Mouse (Mus musculus): ENCODE data around the gene Kif1c.
"Not testable (repeated sequence)": the region's sequence is repeated elsewhere in the genome, so short reads cannot be mapped to it uniquely, and the experiment has no call there.

Kif1c gene

GRCm38 (mm10) chr11:70747876-70748545 is 47.7 kb downstream of the Kif1c start:
- DNase-seq = no peak

GRCm38 (mm10) chr11:70752337-70753017 is 52.1 kb downstream of the Kif1c start:
- DNase-seq = no peak

- DNase-seq = no peak
These were observed 52.8 kb downstream of the Kif1c start for GRCm38 (mm10) chr11:70753146-70753545.

DNA sequence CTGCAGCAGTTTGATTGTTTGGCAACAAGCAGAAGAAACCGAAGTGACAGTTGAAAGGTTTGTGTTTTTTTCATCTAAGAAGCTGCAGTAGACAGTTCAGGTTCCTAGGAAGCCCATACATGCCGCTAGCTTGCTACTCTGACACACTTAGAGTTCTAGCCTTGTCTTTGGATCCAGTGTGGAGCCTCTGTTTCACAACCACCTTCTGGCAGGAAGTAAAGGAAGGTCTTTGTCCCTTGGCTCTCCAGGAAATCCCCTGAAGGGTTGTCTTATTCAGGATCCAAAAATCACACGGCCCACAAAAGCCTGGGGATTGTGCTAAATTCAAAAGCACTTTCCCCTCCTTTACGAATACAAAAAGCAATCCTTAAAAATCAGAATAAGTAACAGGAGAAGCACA is 54.1 kb downstream of the Kif1c start:
- peak; percentile 8 for DNase-seq

GRCm38 (mm10) chr11:70754958-70755357 is 54.6 kb downstream of the Kif1c start:
- DNase-seq = peak; percentile 11

- DNase-seq = peak; percentile 89
These were observed 55.3 kb downstream of the Kif1c start for GRCm38 (mm10) chr11:70755645-70756044.

DNA sequence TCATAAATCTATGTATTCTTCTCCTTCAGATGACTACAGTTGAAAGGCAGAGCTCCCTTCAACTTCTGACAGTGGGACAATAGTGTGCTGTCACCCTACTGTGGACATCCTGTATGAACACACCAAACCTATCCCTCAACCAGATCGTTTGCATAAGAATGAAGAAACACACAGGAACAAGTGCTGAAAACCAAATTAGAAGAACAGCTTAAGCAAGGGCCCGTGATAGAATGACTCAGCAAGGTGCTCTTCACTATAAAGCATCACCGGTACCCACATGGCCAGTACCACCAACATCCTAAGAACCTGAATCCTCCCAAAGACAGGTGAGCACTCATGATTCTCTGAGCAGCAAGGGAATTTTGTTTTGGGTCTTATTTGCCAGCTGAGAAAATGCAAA is 60.1 kb downstream of the Kif1c start:
- not testable (repeated sequence) for DNase-seq

GRCm38 (mm10) chr11:70762641-70763040 is 62.3 kb downstream of the Kif1c start:
- peak; percentile 14 for DNase-seq

- DNase-seq = no peak
These were observed 63.2 kb downstream of the Kif1c start for GRCm38 (mm10) chr11:70763582-70763935.

DNA sequence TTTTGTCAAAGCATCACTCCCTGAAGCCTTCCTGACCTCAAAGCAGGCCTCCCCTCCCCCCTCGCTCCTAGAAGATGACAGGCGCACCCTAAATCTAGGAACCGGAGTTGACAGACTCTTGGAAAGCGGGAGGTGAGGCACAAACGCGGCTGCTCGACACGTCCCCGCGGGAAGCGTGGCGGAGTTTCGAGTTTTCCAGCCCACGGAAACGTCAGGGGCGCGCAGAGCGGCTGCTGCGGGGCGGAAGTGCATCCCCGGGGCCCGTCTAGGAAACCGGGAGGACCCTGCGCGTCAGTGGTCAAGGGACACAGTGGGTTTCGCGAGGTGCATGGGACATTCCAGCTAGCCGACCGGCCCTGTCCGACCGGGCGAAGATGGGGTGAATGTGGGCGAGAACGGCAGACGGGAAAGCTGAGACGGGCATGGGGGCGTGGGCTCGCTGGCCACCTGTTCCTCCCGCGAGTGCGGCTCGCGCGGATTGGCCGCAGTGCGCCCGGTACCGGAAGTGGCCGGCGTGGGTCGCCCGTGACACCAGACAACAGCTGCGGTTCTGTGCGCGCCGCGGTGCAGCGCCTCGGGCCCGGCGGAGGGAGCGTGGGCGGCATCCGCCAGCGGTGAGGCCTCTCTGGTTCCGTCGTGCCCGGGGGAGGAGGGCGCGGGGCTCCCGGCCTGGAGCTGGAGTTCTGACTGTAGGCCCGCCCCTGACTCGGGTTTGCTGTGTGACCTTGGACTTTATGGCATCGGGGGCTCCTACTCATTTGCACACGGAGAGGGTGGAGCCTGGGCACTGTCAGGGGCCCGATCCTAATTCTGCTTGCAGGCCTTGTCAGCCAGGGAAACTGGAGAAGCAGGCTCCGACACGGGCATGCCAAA is 63.8 kb downstream of the Kif1c start, which contains the start of gene Zfp3:
Gene Zfp3 (plus strand): TSS at position 274 of the 873 bp plus-strand sequence.
- DNase-seq = peak; percentile 89

DNA sequence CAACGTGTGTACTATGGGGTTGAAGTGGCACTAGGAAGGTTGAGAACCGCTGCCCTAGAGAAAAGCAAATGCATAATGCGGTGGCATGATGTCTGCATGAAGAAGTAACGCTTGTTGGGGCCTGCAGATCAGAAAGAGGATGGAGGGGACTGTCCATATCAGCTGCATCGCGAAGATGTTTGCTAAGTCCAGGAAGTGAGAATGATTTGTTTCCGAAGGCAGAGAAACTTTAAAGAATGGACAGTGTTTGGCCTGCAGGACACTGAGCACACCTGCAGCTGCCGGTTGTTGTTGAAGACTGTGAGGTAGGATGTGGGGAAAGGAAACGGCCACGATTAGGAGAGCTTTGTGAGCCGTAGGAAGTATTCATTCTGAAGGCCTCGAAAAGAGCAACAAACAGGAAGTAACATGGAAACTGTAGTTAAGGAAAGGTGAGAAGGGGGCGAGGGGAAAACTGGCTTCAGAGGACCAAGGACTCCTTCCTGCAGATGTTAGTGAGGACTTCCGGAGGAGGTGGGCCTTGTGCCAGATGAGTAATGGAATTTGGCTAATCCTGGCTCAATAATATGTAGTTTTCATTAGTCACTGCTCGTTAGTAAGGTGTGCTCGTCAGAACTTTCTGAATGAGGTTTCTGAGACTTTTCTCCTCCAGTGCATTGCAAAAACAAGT is 65.6 kb downstream of the Kif1c start:
- peak; percentile 37 for DNase-seq

DNA sequence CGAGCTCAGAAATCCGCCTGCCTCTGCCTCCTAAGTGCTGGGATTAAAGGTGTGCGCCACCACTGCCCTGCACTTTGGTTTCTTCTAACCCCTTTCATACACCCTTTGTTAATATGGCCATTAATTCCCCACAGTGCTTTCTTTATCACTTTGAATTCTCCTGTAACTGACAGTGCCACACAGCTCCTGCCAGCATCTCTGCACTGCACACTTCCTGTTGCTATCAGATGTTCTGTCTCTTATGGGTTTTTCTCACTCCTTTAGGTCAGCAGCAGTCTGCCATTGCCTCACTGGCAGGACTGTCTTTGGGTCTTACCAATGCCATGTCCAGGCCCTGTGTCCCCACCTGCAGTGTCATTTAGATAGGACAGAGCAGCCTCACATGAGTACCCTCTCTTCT is 70.5 kb downstream of the Kif1c start:
- DNase-seq = no peak

GRCm38 (mm10) chr11:70776830-70777571 is 76.7 kb downstream of the Kif1c start:
- peak; percentile 78 for DNase-seq

DNA sequence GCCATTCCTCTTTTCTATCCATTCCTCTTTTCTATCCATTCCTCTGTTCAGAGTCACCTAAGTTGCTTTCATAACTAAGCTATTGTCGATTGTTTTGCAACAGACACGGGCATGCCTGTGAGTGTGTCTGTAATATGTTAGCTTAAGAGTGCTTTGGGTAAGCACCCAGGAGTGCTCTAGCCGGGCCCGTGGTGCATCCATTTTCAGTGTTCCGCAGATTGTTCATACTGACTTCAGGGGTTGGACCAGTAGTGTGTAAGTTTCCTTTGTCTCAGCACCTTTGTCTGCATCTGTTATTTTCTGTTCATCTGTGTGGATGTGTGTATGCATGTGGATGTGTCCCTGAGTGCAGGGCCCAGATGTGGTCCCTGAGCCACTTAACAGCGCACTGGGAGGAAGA is 77.3 kb downstream of the Kif1c start:
- DNase-seq = no peak

- DNase-seq = not testable (repeated sequence)
These were observed 77.7 kb downstream of the Kif1c start for GRCm38 (mm10) chr11:70778058-70778457.

All from thymus, postnatal 14 days (tissue).